Mouse (Mus musculus) forebrain, embryonic 16.5 days (tissue): Measurements from ENCODE around the gene Gm20388. TPM values are rescaled to one million over a fixed set of nuclear protein-coding genes. Genes with fewer than 3 reads are reported as not detected.

Experiments
- ATAC-seq: fragments of 200-750 bp; cut with Nextera tagmentation; 2 replicates; pipeline ENCODE4 v1.8.0; 2017; ENCODE audit warnings: mild to moderate bottlenecking, moderate library complexity
- H3K27ac ChIP-seq: fragments of 300-500 bp; sonication (generic); 2 replicates; pipeline ENCODE4 v1.5.1; 2014; ENCODE audit warnings: low read length, control low read depth
- H3K27me3 ChIP-seq: fragments of 300-500 bp; sonication (generic); replicated peaks from 2 replicates; pipeline ENCODE4 v1.6.1; 2014; ENCODE audit warnings: low read length; ENCODE audit not compliant: control insufficient read depth, insufficient read depth
- H3K36me3 ChIP-seq: fragments of 300-500 bp; sonication (generic); 2 replicates; pipeline ENCODE4 v1.6.1; 2014; ENCODE audit not compliant: control insufficient read depth, insufficient read depth
- H3K4me1 ChIP-seq: fragments of 300-500 bp; sonication (generic); replicated peaks from 2 replicates; pipeline ENCODE4 v1.6.1; 2014; ENCODE audit warnings: low read length; ENCODE audit not compliant: control insufficient read depth, insufficient read depth
- H3K4me2 ChIP-seq: fragments of 300-500 bp; sonication (generic); 2 replicates; pipeline ENCODE4 v1.6.1; 2014; ENCODE audit warnings: mild to moderate bottlenecking, low read length, control low read depth
- H3K4me3 ChIP-seq: fragments of 300-500 bp; sonication (generic); replicated peaks from 2 replicates; pipeline ENCODE4 v1.5.1; 2014; ENCODE audit warnings: mild to moderate bottlenecking, low read length, control low read depth
- H3K9ac ChIP-seq: fragments of 300-500 bp; sonication (generic); replicated peaks from 2 replicates; pipeline ENCODE4 v1.6.1; 2014; ENCODE audit warnings: low read depth, low read length, control low read depth
- H3K9me3 ChIP-seq: fragments of 300-500 bp; sonication (generic); 2 replicates; pipeline ENCODE4 v1.6.1; 2016; ENCODE audit warnings: low read length; ENCODE audit not compliant: control insufficient read depth
- WGBS: fragments of 180-500 bp; shearing (Covaris S2); extraction: QIAGEN DNeasy Blood & Tissue Kit; methylation state at CpG from one replicate; pipeline ENCODE4 v1.1.7; 2014; 5-methylcytosine and 5-hydroxymethylcytosine counted together
- polyA plus RNA-seq: library from polyadenylated mRNA; unstranded; fragments of >200 nt; fragmentation: Nextera tagmentation; extraction: Ambion mirVana; gene quantifications from 2 replicates; pipeline ENCODE4 v1.2.1, GENCODE M21; 2015

The Gm20388 gene
- polyA plus RNA-seq, 1 experiment from 2014 or later, result 4.7 TPM

GRCm38 (mm10) chr8:122658807-122659160, 2748.1 kb downstream of the Gm20388 start:
- Histone ChIP-seq H3K9me3 (no peaks in the 10 kb centered on the region), H3K36me3 (no peaks in the 10 kb centered on the region), H3K9ac (no peak overlapping the region), H3K27ac (no peak overlapping the region), H3K4me2 (no peak overlapping the region), H3K27me3 (no peaks in the 10 kb centered on the region), H3K4me3 (no peak overlapping the region), H3K4me1 (peaks cover 19% of the 10 kb centered on the region)
- no peak for ATAC-seq
- 79% methylated on average over 9 of the region's 9 CpGs for WGBS

DNA sequence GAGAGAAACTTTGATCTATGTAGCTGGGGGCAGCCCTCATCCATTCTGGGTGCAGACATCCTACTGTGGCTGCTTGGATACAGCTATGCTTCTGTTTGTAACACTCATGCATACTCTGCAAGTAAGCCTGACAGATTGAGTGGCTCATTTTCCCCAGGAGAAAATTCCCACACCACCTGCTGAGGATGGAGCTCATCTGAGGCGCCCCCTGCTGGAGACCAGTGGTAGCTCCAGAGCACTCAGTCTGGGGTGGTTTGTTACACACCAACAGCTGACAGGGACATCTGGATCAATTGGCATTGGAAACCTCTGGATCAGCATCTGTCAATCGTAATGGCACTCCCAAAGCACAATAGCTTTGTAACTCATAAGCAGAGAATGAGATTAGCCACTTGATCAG, 2749.4 kb downstream of the Gm20388 start:
- no peak overlapping the region for H3K4me2 ChIP-seq
- H3K9ac ChIP-seq, result no peak overlapping the region
- no peak for ATAC-seq
- H3K27ac ChIP-seq, result no peak overlapping the region
- H3K36me3 ChIP-seq, result no peaks in the 10 kb centered on the region
- no peaks in the 10 kb centered on the region for H3K9me3 ChIP-seq
- no peak overlapping the region for H3K4me3 ChIP-seq
- 74% methylated on average over 2 of the region's 2 CpGs for WGBS
- no peaks in the 10 kb centered on the region for H3K27me3 ChIP-seq
- peaks cover 28% of the 10 kb centered on the region for H3K4me1 ChIP-seq

DNA sequence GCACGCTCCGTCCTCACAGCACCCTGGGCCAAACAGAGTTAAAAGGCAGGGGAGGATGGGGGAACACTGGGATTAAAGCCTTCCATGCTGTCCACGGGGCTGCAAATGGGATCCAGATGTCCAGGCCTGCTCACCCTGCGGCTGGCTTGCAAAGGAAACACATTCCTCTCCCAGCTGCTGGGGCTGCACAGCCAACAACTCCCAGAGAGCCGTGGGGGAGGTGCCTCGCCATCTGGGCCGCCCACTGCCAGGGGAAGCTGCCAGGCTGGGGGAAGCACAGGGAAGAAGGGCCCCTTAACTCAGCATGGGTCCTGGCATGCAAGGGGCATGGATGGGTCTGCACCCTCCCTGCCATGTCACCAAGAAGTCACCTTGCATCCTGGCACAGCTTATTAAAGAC, 2750.5 kb downstream of the Gm20388 start:
- WGBS, result 30% methylated on average over 7 of the region's 7 CpGs
- no peaks in the 10 kb centered on the region for H3K36me3 ChIP-seq
- no peaks in the 10 kb centered on the region for H3K9me3 ChIP-seq
- 0 out of 2 replicates have a peak, but pooled peaks have one; percentile 7 for ATAC-seq
- H3K27me3 ChIP-seq, result no peaks in the 10 kb centered on the region
- peaks cover 39% of the 10 kb centered on the region for H3K4me1 ChIP-seq
- no peak overlapping the region for H3K4me2 ChIP-seq
- H3K9ac ChIP-seq, result no peak overlapping the region
- no peak overlapping the region for H3K4me3 ChIP-seq
- H3K27ac ChIP-seq, result no peak overlapping the region

DNA sequence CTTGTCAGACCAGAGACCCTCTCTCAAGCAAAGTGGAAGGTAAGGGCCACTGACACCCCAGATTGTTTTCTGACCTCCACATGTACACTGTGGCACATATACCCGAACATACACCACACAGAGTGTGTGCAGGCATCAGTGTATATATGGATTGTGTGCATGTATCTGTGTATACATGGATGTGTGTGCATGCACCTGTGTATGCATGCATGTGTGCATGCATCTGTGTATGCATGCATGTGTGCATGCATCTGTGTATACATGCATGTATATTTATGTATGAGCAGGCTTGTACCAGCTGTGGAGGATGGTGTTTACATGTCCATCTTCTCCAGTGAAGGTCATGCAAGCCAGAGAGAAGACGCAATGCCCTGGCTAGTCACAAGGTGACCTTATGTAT, 2751.3 kb downstream of the Gm20388 start:
- WGBS, result 89% methylated on average over 2 of the region's 2 CpGs
- Histone ChIP-seq H3K9ac (no peak overlapping the region), H3K27ac (no peak overlapping the region), H3K4me3 (no peak overlapping the region), H3K36me3 (no peaks in the 10 kb centered on the region), H3K4me2 (no peak overlapping the region), H3K9me3 (no peaks in the 10 kb centered on the region), H3K4me1 (peaks cover 47% of the 10 kb centered on the region), H3K27me3 (no peaks in the 10 kb centered on the region)
- ATAC-seq, result no peak

DNA sequence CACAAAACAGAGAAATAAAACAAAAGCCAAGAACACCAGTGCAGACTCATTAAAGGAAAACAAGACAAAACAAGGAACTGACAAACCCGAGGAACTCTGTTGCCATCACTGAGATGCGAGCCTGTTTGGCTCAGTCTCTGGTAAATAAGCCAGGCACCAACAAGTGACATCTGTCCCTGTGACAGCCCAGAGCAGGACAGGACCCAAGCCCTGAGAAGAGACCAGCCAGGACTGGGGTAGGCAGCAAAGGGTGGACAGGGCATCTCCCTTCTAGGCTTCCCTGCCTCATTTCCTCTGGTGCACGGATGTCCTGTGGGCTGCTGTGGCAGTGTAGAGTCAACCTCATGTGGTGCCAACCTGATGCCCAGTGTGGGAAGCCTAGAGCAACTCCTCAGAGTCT, 2752.5 kb downstream of the Gm20388 start:
- WGBS, result 52% methylated on average over 3 of the region's 3 CpGs
- Histone ChIP-seq H3K27me3 (no peaks in the 10 kb centered on the region), H3K4me2 (no peak overlapping the region), H3K4me3 (no peak overlapping the region), H3K4me1 (peaks cover 59% of the 10 kb centered on the region), H3K9me3 (no peaks in the 10 kb centered on the region), H3K27ac (no peak overlapping the region), H3K36me3 (no peaks in the 10 kb centered on the region), H3K9ac (no peak overlapping the region)
- no peak for ATAC-seq

DNA sequence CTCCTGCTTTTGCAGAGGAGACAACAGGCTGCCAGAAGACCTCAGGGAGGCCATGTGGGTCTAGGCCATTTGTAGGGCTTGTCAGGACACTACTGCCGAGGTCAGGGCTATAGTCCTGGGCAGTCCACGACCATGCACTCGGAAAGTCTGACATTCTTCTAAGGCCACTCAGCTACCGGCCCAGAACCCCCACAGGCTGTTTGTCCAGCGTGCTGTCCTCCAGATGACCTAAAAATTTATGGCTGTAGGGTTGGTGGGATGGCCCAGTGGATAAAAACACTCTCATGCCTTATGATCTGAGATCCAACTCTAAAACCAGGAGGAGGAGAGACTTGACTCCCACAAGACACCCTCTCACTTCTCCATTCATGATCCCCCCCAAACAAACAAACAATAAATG, 2753.0 kb downstream of the Gm20388 start:
- no peak overlapping the region for H3K9ac ChIP-seq
- no peaks in the 10 kb centered on the region for H3K36me3 ChIP-seq
- H3K4me3 ChIP-seq, result no peak overlapping the region
- H3K4me1 ChIP-seq, result peaks cover 60% of the 10 kb centered on the region
- no peak overlapping the region for H3K4me2 ChIP-seq
- no peaks in the 10 kb centered on the region for H3K9me3 ChIP-seq
- 73% methylated on average over 5 of the region's 5 CpGs for WGBS
- no peak overlapping the region for H3K27ac ChIP-seq
- no peak for ATAC-seq
- no peaks in the 10 kb centered on the region for H3K27me3 ChIP-seq

GRCm38 (mm10) chr8:122665221-122665620, 2754.6 kb downstream of the Gm20388 start:
- WGBS, result 28% methylated on average over 8 of the region's 8 CpGs
- H3K9ac ChIP-seq, result peak overlapping the region; percentile 34
- no peaks in the 10 kb centered on the region for H3K36me3 ChIP-seq
- peak; percentile 64 for ATAC-seq
- 0 out of 2 replicates have a peak overlapping the region, but pooled peaks have one; percentile 13 for H3K4me2 ChIP-seq
- H3K27me3 ChIP-seq, result no peaks in the 10 kb centered on the region
- no peak overlapping the region for H3K4me3 ChIP-seq
- peak overlapping the region; percentile 80 for H3K27ac ChIP-seq
- H3K9me3 ChIP-seq, result no peaks in the 10 kb centered on the region
- peaks cover 61% of the 10 kb centered on the region for H3K4me1 ChIP-seq

DNA sequence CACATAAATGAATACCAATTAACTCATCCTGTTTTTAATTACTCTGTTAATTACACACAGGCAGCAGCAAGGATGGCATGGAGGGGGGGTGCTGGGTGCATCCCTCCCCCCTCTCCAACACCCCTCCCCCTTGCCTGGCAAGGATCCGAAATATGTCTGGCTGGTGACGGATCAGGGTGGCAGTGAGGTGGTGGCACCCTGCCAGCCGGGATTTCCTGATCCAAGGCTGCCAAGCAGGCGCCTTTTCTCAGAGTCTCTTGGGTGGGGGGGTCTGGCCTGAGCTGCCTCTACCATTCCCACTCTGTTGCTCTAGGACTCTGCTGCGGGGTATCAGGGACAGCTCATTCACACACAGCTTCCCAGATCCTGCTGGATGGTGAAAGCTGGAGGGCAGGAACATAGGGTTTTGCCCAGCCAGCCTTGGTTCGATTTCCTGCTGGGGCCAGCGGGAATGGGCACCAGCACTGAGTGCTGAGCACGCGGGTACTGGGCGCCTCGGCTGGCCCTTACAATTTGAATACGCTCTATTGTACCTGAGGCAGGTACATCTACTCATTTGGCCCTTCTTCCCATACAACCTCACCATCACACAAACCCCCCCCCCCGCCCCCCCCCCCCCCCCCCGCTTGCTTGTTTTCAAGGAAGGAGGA, 2755.2 kb downstream of the Gm20388 start:
- H3K4me3 ChIP-seq, result no peak overlapping the region
- H3K36me3 ChIP-seq, result no peaks in the 10 kb centered on the region
- H3K27ac ChIP-seq, result peak overlapping the region; percentile 80
- 21% methylated on average over 12 of the region's 14 CpGs for WGBS
- no peaks in the 10 kb centered on the region for H3K9me3 ChIP-seq
- H3K9ac ChIP-seq, result 0 out of 2 replicates have a peak overlapping the region, but pooled peaks have one; percentile 10
- ATAC-seq, result peak; percentile 83
- H3K4me1 ChIP-seq, result peaks cover 65% of the 10 kb centered on the region
- no peaks in the 10 kb centered on the region for H3K27me3 ChIP-seq
- H3K4me2 ChIP-seq, result peak overlapping the region; percentile 28

- no peak overlapping the region for H3K9ac ChIP-seq
- WGBS, result 45% methylated on average over 9 of the region's 9 CpGs
- H3K4me2 ChIP-seq, result peak overlapping the region; percentile 16; the same call in 1 of the 2 replicates
- H3K9me3 ChIP-seq, result no peaks in the 10 kb centered on the region
- no peak for ATAC-seq
- no peak overlapping the region for H3K27ac ChIP-seq
- H3K36me3 ChIP-seq, result no peaks in the 10 kb centered on the region
- peaks cover 61% of the 10 kb centered on the region for H3K4me1 ChIP-seq
- H3K27me3 ChIP-seq, result no peaks in the 10 kb centered on the region
- no peak overlapping the region for H3K4me3 ChIP-seq
Measured at GRCm38 (mm10) chr8:122666338-122666764, 2755.7 kb downstream of the Gm20388 start.

DNA sequence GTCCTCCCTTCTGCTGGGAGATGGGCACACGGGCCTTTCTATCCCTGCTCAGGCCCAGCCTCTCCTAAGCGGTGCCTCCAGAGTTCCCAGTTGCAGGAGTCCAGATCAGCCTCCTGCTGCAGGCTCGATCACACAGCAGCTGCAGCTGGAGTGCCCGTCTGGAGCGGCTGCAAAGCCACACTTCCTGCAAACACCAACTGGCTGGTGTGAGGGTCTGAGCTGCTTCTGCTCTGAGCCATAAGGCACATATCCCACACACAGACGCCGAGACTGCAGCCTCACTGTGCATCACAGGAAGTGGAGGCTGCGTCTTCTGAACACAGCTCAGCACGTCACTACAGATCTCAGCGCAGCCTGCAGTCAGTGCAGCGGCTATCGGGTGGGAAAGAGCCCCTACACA, 2756.2 kb downstream of the Gm20388 start:
- ATAC-seq, result no peak
- no peaks in the 10 kb centered on the region for H3K36me3 ChIP-seq
- no peak overlapping the region for H3K27ac ChIP-seq
- H3K9ac ChIP-seq, result no peak overlapping the region
- 47% methylated on average over 12 of the region's 12 CpGs for WGBS
- H3K4me2 ChIP-seq, result no peak overlapping the region
- peaks cover 3% of the 10 kb centered on the region; the same call in 1 of the 2 replicates for H3K27me3 ChIP-seq
- H3K4me3 ChIP-seq, result no peak overlapping the region
- H3K9me3 ChIP-seq, result no peaks in the 10 kb centered on the region
- H3K4me1 ChIP-seq, result peaks cover 57% of the 10 kb centered on the region
